Mouse (Mus musculus) CD4-positive naive resting alpha-beta T cell, adult 76 days (primary cell): Measurements from ENCODE around the gene Zfp944. TPM values are rescaled to one million over a fixed set of nuclear protein-coding genes. Genes with fewer than 3 reads are reported as not detected.

ENCODE experiments used
- total RNA-seq: library from RNA; stranded (reverse); gene quantifications from one replicate; pipeline ENCODE4 v1.2.4, GENCODE M21; 2023

Gene Zfp944
- total RNA-seq: 9.0 TPM

DNA sequence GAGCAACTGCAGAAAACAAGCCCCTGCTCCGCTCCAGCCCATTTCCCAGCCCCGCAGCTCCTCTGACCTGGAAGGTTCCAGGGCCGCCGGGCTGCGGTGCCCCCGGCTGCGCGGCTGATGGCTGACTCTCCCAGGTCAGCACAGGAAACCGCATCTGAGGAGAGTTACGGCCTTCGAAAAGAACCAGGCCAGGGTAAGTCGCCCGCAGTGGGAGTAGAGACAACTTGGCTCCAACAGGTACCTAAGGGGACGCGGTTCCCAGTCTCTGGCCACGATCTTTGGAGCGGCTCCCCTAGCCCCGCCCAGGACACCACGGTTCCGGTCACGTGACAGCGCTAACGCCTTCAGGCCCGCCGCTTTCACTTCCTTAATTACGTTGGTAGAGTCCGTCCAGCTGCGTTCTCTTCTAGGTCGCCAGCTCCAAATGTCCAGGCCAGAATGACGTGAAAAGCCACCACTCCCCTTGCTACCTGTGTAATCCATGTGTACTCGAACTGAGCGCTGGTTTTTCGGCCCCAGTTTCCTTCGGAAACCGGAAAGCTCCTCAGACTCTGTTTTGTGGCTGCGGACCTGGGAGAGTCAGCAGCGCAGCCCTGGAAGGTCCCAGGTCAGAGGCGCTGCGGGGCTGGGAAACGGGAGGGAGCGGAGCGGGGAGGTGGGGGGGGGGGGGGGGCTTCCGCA is at the start of gene Zfp944, which contains the start of gene Zfp758:
Gene Zfp944 (minus strand): TSS at position 300 of the 681 bp plus-strand sequence.
Gene Zfp758 (plus strand): TSS at position 353 of the 681 bp plus-strand sequence.

DNA sequence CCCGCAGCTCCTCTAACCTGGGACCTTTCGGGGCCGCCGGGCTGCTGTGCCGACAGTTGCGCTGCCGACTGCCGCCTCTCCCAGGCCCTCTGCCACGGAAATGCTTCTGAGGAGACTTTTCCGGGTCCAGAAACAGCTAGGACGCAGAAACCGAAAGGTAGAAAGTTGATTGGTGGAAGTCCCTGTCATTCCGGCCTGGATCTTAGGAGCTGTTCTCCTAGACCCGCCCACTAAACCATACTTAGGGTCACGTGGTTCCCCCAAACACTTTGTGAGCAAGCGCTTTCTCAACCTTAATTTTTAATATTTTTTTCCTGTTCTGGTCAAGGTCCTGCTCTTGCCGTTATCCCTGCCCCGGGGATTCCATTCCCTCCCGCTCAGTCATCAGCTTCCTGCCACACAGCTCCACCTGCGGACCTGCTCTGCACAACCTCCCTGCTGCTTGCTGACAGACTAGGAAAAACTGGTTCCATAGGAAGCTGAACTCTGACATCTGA is 46.4 kb downstream of the Zfp944 start, which contains the start of gene CT030661.1:
Gene CT030661.1 (minus strand): TSS at position 108 of the 497 bp plus-strand sequence.

Other genes starting within 250 kb of the Zfp944 start
- 0.59 TPM for gene Zfp947, start 195.2 kb downstream of the Zfp944 start, total RNA-seq
- 5.2 TPM for gene Zfp994, start 135.8 kb downstream of the Zfp944 start, total RNA-seq
- 10.9 TPM for gene CT030661.1, start 46.6 kb downstream of the Zfp944 start, total RNA-seq
- gene Zfp758, start 53 bp upstream of the Zfp944 start, total RNA-seq: 15.2 TPM
- gene Zfp946, start 62.8 kb upstream of the Zfp944 start, total RNA-seq: 4.4 TPM
- not detected for gene Vmn2r111, start 212.1 kb upstream of the Zfp944 start, total RNA-seq
- not detected for gene Vmn2r112, start 239.6 kb upstream of the Zfp944 start, total RNA-seq